Mouse (Mus musculus) MEL (cell line): ENCODE data around the gene Pkn3. TPM values are rescaled to one million over a fixed set of nuclear protein-coding genes. Genes with fewer than 3 reads are reported as not detected.

Experiments
- DNase-seq: peaks from one replicate; pipeline ENCODE4 v3.0.0; 2011; ENCODE audit warnings: low read depth, low spot score
- H3K27ac ChIP-seq: 2 replicates; pipeline ENCODE4 v1.5.1; 2012; ENCODE audit warnings: low read depth, mild to moderate bottlenecking, control low read depth, low read length, moderate library complexity; ENCODE audit not compliant: control insufficient read depth
- H3K27me3 ChIP-seq, 2 experiments: fragments of 150-350 bp in 1 of 2; sonication (generic) in 1 of 2; 2 replicates each; pipeline ENCODE4 v1.6.1; 2012; ENCODE audit warnings: low read length in 2 of 2, mild to moderate bottlenecking in 2 of 2, improper control_type of control experiment in 1 of 2, moderate library complexity in 1 of 2; ENCODE audit not compliant: insufficient read depth in 2 of 2, control insufficient read depth in 1 of 2
- H3K36me3 ChIP-seq, 2 experiments: 2 replicates each; pipeline ENCODE4 v1.6.1; 2012 to 2014; ENCODE audit warnings: low read length in 2 of 2, improper control_type of control experiment in 1 of 2, inconsistent platforms in 1 of 2, mild to moderate bottlenecking in 1 of 2; ENCODE audit not compliant: insufficient read depth in 2 of 2, control insufficient read depth in 1 of 2
- H3K4me1 ChIP-seq, 2 experiments: fragments of 150-350 bp in 1 of 2; sonication (generic) in 1 of 2; 2 replicates each; pipeline ENCODE4 v1.6.1; 2012; ENCODE audit warnings: low read length in 2 of 2, improper control_type of control experiment in 1 of 2, mild to moderate bottlenecking in 1 of 2; ENCODE audit not compliant: insufficient read depth in 2 of 2, control insufficient read depth in 1 of 2
- H3K4me3 ChIP-seq, 2 experiments: fragments of 150-350 bp in 1 of 2; sonication (generic) in 1 of 2; 2 replicates each; pipeline ENCODE4 v1.5.1; 2012; ENCODE audit warnings: low read depth in 2 of 2, low read length in 2 of 2, mild to moderate bottlenecking in 2 of 2, moderate library complexity in 2 of 2, control low read depth in 1 of 2, improper control_type of control experiment in 1 of 2; ENCODE audit not compliant: control insufficient read depth in 1 of 2, insufficient read depth in 1 of 2
- H3K79me2 ChIP-seq: 2 replicates; pipeline ENCODE4 v1.6.1; 2012; ENCODE audit warnings: mild to moderate bottlenecking, low read length, moderate library complexity; ENCODE audit not compliant: control insufficient read depth, poor library complexity, insufficient read depth
- H3K9ac ChIP-seq: 2 replicates; pipeline ENCODE4 v1.6.1; 2012; ENCODE audit warnings: low read depth, mild to moderate bottlenecking, control low read depth, low read length, moderate library complexity; ENCODE audit not compliant: control insufficient read depth, poor library complexity, severe bottlenecking
- H3K9me3 ChIP-seq: fragments of 150-350 bp; sonication (generic); replicated peaks from 2 replicates; pipeline ENCODE4 v1.6.1; 2012; ENCODE audit warnings: mild to moderate bottlenecking, low read length, improper control_type of control experiment, moderate library complexity; ENCODE audit not compliant: insufficient read depth
- CHD2 ChIP-seq: IDR thresholded peaks from 2 replicates; pipeline ENCODE4 v1.6.1; 2011; ENCODE audit warnings: low read length, improper control_type of control experiment
- CTCF ChIP-seq, 3 experiments: IDR thresholded peaks in 2 of 3; conservative IDR thresholded peaks in 1 of 3; 2 replicates each; pipeline ENCODE4 v1.5.1; 2011 to 2012; ENCODE audit warnings: low read length in 3 of 3, low read depth in 2 of 3, mild to moderate bottlenecking in 2 of 3, improper control_type of control experiment in 1 of 3, inconsistent platforms in 1 of 3, mixed read lengths in 1 of 3, moderate library complexity in 1 of 3; ENCODE audit not compliant: control insufficient read depth in 1 of 3, insufficient read depth in 1 of 3, poor library complexity in 1 of 3, severe bottlenecking in 1 of 3
- GABPA ChIP-seq: IDR thresholded peaks from 2 replicates; pipeline ENCODE4 v1.6.1; 2012; ENCODE audit warnings: low read depth, mild to moderate bottlenecking, inconsistent platforms, low read length, improper control_type of control experiment, moderate library complexity
- GATA1 ChIP-seq: IDR thresholded peaks from 2 replicates; pipeline ENCODE4 v1.6.1; 2011; ENCODE audit warnings: low read depth, low read length, improper control_type of control experiment
- HCFC1 ChIP-seq: IDR thresholded peaks from 2 replicates; pipeline ENCODE4 v1.6.1; 2012; ENCODE audit warnings: low read depth, mild to moderate bottlenecking, inconsistent platforms, low read length, improper control_type of control experiment, moderate library complexity
- JUND ChIP-seq: IDR thresholded peaks from 2 replicates; pipeline ENCODE4 v1.6.1; 2011; ENCODE audit warnings: low read depth, mild to moderate bottlenecking, improper control_type of control experiment, low read length
- MAX ChIP-seq: IDR thresholded peaks from 2 replicates; pipeline ENCODE4 v1.6.1; 2011; ENCODE audit warnings: low read length, improper control_type of control experiment
- MAZ ChIP-seq: IDR thresholded peaks from 2 replicates; pipeline ENCODE4 v1.6.1; 2012; ENCODE audit warnings: low read depth, mild to moderate bottlenecking, inconsistent platforms, low read length, improper control_type of control experiment
- MYC ChIP-seq: IDR thresholded peaks from 2 replicates; pipeline ENCODE4 v1.6.1; 2011; ENCODE audit warnings: low read depth, mild to moderate bottlenecking, low read length, improper control_type of control experiment, moderate library complexity
- NELFE ChIP-seq: IDR thresholded peaks from 2 replicates; pipeline ENCODE4 v1.6.1; 2011; ENCODE audit warnings: low read depth, low read length, improper control_type of control experiment
- POLR2A ChIP-seq, 2 experiments: IDR thresholded peaks; 2 replicates each; pipeline ENCODE4 v1.6.1; 2011 to 2012; ENCODE audit warnings: low read length in 2 of 2, mild to moderate bottlenecking in 2 of 2, control low read depth in 1 of 2, improper control_type of control experiment in 1 of 2, low read depth in 1 of 2, moderate library complexity in 1 of 2; ENCODE audit not compliant: control insufficient read depth in 1 of 2, insufficient read depth in 1 of 2, poor library complexity in 1 of 2
- POLR2AphosphoS2 ChIP-seq: IDR thresholded peaks from 2 replicates; pipeline ENCODE4 v1.6.1; 2011; ENCODE audit warnings: low read length, improper control_type of control experiment
- RAD21 ChIP-seq: IDR thresholded peaks from 2 replicates; pipeline ENCODE4 v1.6.1; 2011; ENCODE audit warnings: mild to moderate bottlenecking, low read depth, low read length, improper control_type of control experiment
- RCOR1 ChIP-seq: IDR thresholded peaks from 2 replicates; pipeline ENCODE4 v1.6.1; 2012; ENCODE audit warnings: low read depth, mild to moderate bottlenecking, inconsistent platforms, low read length, improper control_type of control experiment
- SIN3A ChIP-seq: IDR thresholded peaks from 2 replicates; pipeline ENCODE4 v1.6.1; 2012; ENCODE audit warnings: low read length, improper control_type of control experiment, inconsistent platforms
- TBP ChIP-seq: IDR thresholded peaks from 2 replicates; pipeline ENCODE4 v1.8.0; 2011; ENCODE audit warnings: low read depth, low read length, improper control_type of control experiment
- UBTF ChIP-seq: IDR thresholded peaks from 2 replicates; pipeline ENCODE4 v1.6.1; 2012; ENCODE audit warnings: low read depth, mild to moderate bottlenecking, inconsistent platforms, low read length, improper control_type of control experiment, moderate library complexity, borderline replicate concordance; ENCODE audit not compliant: insufficient read depth
- ZMIZ1 ChIP-seq: IDR thresholded peaks from 2 replicates; pipeline ENCODE4 v1.6.1; 2012; ENCODE audit warnings: low read depth, mild to moderate bottlenecking, inconsistent platforms, low read length, improper control_type of control experiment, moderate library complexity
- ZNF384 ChIP-seq: IDR thresholded peaks from 2 replicates; pipeline ENCODE4 v1.6.1; 2012; ENCODE audit warnings: low read depth, mild to moderate bottlenecking, inconsistent platforms, low read length, improper control_type of control experiment
- polyA plus RNA-seq, 2 experiments: library from polyadenylated mRNA; stranded (reverse) in 1 of 2; unstranded in 1 of 2; fragments of >175 nt in 1 of 2; fragments of >200 nt in 1 of 2; gene quantifications; 2 replicates each; pipeline versions ENCODE4 v1.2.1 to v1.2.4; 2012; ENCODE audit warnings: low replicate concordance in 2 of 2, low read depth in 1 of 2; ENCODE audit not compliant: insufficient read length in 2 of 2, insufficient read depth in 1 of 2, missing spikeins in 1 of 2
- total RNA-seq: library from RNA; depleted of rRNA; stranded (reverse); fragments of 300-350 nt; gene quantifications from 2 replicates; pipeline ENCODE4 v1.2.3, GENCODE M21; 2012

Gene Pkn3
- total and polyA plus RNA-seq, 3 experiments, result 2.0 to 5.8 TPM; not detected in 1

GRCm38 (mm10) chr2:30062249-30063093 lies 15.0 kb upstream of the Pkn3 start (continued):
- TF ChIP-seq ZNF384 (no peak), NELFE (peak; percentile 69), CHD2 (no peak), MAX (peak; percentile 98), RCOR1 (peak; percentile 62; the same call in 1 of the 2 replicates), HCFC1 (no peak; the same call in none of the 2 replicates), MAZ (no peak; the same call in none of the 2 replicates), MYC (peak; percentile 98), UBTF (0 out of 2 replicates have a peak, but pooled peaks have one; percentile 12), TBP (peak; percentile 81), GATA1 (peak; percentile 64), GABPA (no peak), SIN3A (peak; percentile 87), POLR2AphosphoS2 (peak; percentile 82), RAD21 (no peak), CTCF (IDR thresholded peaks at IDR 0.05 in 2 of 3, conservative IDR thresholded peaks at IDR 0.05 in 1 of 3; ENCODE audit: control insufficient read depth in 1 of 3, insufficient read depth in 1 of 3, low read depth in 2 of 3, low read length in 3 of 3, poor library complexity in 1 of 3, severe bottlenecking in 1 of 3) (no peak), POLR2A (IDR thresholded peaks at IDR 0.05; ENCODE audit: control insufficient read depth in 1 of 2, insufficient read depth in 1 of 2, low read depth in 1 of 2, low read length in 2 of 2, poor library complexity in 1 of 2) (peak; percentile 47 to 86), JUND (no peak), ZMIZ1 (no peak; the same call in none of the 2 replicates)

- peak overlapping the region; percentile 97 for H3K27ac ChIP-seq
- H3K27me3 ChIP-seq, result no peaks in the 10 kb centered on the region
- H3K79me2 ChIP-seq, result peaks cover 63% of the 10 kb centered on the region
- H3K36me3 ChIP-seq, result peaks cover 7 to 20% of the 10 kb centered on the region in 2 experiments
- H3K9me3 ChIP-seq, result no peaks in the 10 kb centered on the region
- H3K9ac ChIP-seq, result peak overlapping the region; percentile 99
- peak overlapping the region; percentile 86 to 94 for H3K4me3 ChIP-seq
- TF ChIP-seq UBTF (0 out of 2 replicates have a peak, but pooled peaks have one; percentile 8), MAZ (0 out of 2 replicates have a peak, but pooled peaks have one; percentile 40), RCOR1 (no peak)
- DNase-seq, result no peak
- peaks cover 5 to 10% of the 10 kb centered on the region in 2 experiments; a peak in 3 of 4 replicates for H3K4me1 ChIP-seq
Observed at GRCm38 (mm10) chr2:30063235-30063634, 14.2 kb upstream of the Pkn3 start.
